In genomic region chr3:84814762-84815381, GRCm38 (mm10) we compare ENCODE assay signal across 8 mouse cellular contexts. TPM values are rescaled to one million over a fixed set of nuclear protein-coding genes. Genes with fewer than 3 reads are reported as not detected.
A peak's percentile ranks its signal among the peaks of the same experiment; 100 is the strongest.
DNase-seq lines count a peak whose midpoint lies in the region; ATAC-seq and TF ChIP-seq lines count a peak whose summit lies in the region.

Gene Fbxw7, plus strand, starts transcription at chr3:84815268.

- H3K27me3 ChIP-seq in forebrain, embryonic 11.5 days (ENCODE audit: control insufficient read depth, insufficient read depth, low read length) = no peaks in the 10 kb centered on the region

- no peaks in the 10 kb centered on the region for H3K36me3 ChIP-seq in forebrain, embryonic 11.5 days (ENCODE audit: control insufficient read depth, insufficient read depth, low read length)

- TF ChIP-seq CTCF in left cerebral cortex, adult 2 months (IDR thresholded peaks at IDR 0.05) = no peak

- no peak for DNase-seq in left cerebral cortex, adult 2 months (ENCODE audit: extremely low spot score in 1 of 2, low spot score in 2 of 2)
- no peak for DNase-seq in left cerebral cortex, adult 9 months (ENCODE audit: low spot score in 2 of 2)
- DNase-seq in NIH3T3 (ENCODE audit: low read depth) = peak; percentile 24
- peak; percentile 74 for DNase-seq in forebrain, embryonic 11.5 days (ENCODE audit: low spot score)
- peak in 1 of 2 experiments; percentile 19 for DNase-seq in heart, postnatal 14 days
- no peak for DNase-seq in layer of hippocampus, postnatal 10 days (ENCODE audit: low spot score in 2 of 2)
- no peak for DNase-seq in T-cell, adult 2 months (ENCODE audit: low spot score)

- H3K4me2 ChIP-seq in forebrain, embryonic 11.5 days (ENCODE audit: low read depth, low read length, severe bottlenecking) = peak within 1 kb of the TSS; percentile 95

- under 1% methylated on average over 44 of the region's 76 CpGs for WGBS in forebrain, embryonic 11.5 days

- no peaks in the 10 kb centered on the region; the same call in 1 of the 2 replicates for H3K4me1 ChIP-seq in forebrain, embryonic 11.5 days (replicated peaks; ENCODE audit: control insufficient read depth, insufficient read depth, low read length)

- no peaks in the 10 kb centered on the region for H3K9me3 ChIP-seq in forebrain, embryonic 11.5 days (ENCODE audit: control insufficient read depth, low read length)

- peak within 1 kb of the TSS; percentile 87 for H3K4me3 ChIP-seq in left cerebral cortex, adult 2 months
- H3K4me3 ChIP-seq in forebrain, embryonic 11.5 days (ENCODE audit: low read depth, low read length) = peak within 1 kb of the TSS; percentile 97

- H3K9ac ChIP-seq in forebrain, embryonic 11.5 days (ENCODE audit: low read length) = peak within 1 kb of the TSS; percentile 87

- peak within 1 kb of the TSS; percentile 89 for H3K27ac ChIP-seq in left cerebral cortex, adult 2 months
- peak within 1 kb of the TSS; percentile 90 for H3K27ac ChIP-seq in forebrain, embryonic 11.5 days (ENCODE audit: low read depth, low read length)

- intact Hi-C loops in left cerebral cortex, adult 2 months (cut with DNase I) = loop anchor here (1.0 to 10.0 kb wide), 3 partner anchors 28 to 1407 kb away; partner anchors contain the start of gene Lrba
- intact Hi-C loops in heart, postnatal 14 days (cut with DNase I) = no loop called here

- no peak; the same call in none of the 2 replicates for ATAC-seq in forebrain, embryonic 11.5 days (replicated peaks; ENCODE audit: low FRiP score)
- no peak for ATAC-seq in megakaryocyte-erythroid progenitor cell, adult 5-6 weeks (replicated peaks; ENCODE audit: low FRiP score, low TSS enrichment, poor library complexity, severe bottlenecking)

RNA-seq across cellular contexts. Expression of gene Fbxw7, which starts in this region (rescaled TPM):
- 100 to 1,000 TPM; 234 to 282 TPM for total RNA-seq in left cerebral cortex, adult 2 months (2021)
- polyA plus RNA-seq in forebrain, embryonic 11.5 days (2014; fragmentation: Nextera tagmentation; extraction: Ambion mirVana) = 19.5 and 20.5 TPM in 2 replicates
- 10 to 100 TPM; 45.8 to 51.6 TPM for total RNA-seq in heart, postnatal 14 days (2021)
- total RNA-seq in layer of hippocampus, postnatal 10 days (2021) = 100 to 1,000 TPM; 119 to 127 TPM
- 10.6 and 16.4 TPM in 2 replicates for total RNA-seq in megakaryocyte-erythroid progenitor cell, adult 5-6 weeks (2014; fragmentation: Nextera tagmentation)
- total RNA-seq in megakaryocyte-erythroid progenitor cell, adult 5-6 weeks (2017) = 18.9 and 19.7 TPM in 2 replicates

Comparison
In these comparisons a context has a peak if more than half of its experiments do, and no peak if none do; other contexts are left out.
1. DNase-seq: peak in NIH3T3 (single experiment) and forebrain, embryonic 11.5 days (single experiment); none in left cerebral cortex, adult 2 months (0 of 2), left cerebral cortex, adult 9 months (0 of 2), layer of hippocampus, postnatal 10 days (0 of 2) and T-cell, adult 2 months (single experiment).